16 mouse cellular contexts compared by ENCODE assay signal in genomic region chr13:119716105-119716504, GRCm38 (mm10).
"Had no signal": no experiment of that assay in that cellular context is flagged by ENCODE, and none has a peak within 500 bp of the region (broad histone marks: within the 10 kb centered on the region; RNA-seq: fewer than 3 reads in every experiment).

No protein-coding gene starts in this region.

- H3K27ac ChIP-seq: neural tube, embryonic 13.5 days; neural tube, embryonic 15.5 days; stomach, embryonic 15.5 days; stomach, postnatal 0 days had no signal

- H3K9me3 ChIP-seq: neural tube, embryonic 13.5 days; neural tube, embryonic 15.5 days; stomach, embryonic 15.5 days had no signal

- H3K27me3 ChIP-seq: neural tube, embryonic 13.5 days; neural tube, embryonic 15.5 days; stomach, embryonic 15.5 days had no signal

- H3K36me3 ChIP-seq: stomach, embryonic 15.5 days had no signal

- H3K4me3 ChIP-seq: neural tube, embryonic 13.5 days; neural tube, embryonic 15.5 days; stomach, embryonic 15.5 days had no signal

- DNase-seq: retina, postnatal 1 day; right cerebral cortex, adult 18-20 months; right cerebral cortex, postnatal 14 days; right cerebral cortex, postnatal 25 days; right cerebral cortex, postnatal 4 days; spleen, adult 18-20 months; thymus, adult 18-20 months; thymus, adult 2 months; thymus, postnatal 14 days; thymus, postnatal 25 days; thymus, postnatal 36 days; thymus, postnatal 4 days had no signal

- H3K4me1 ChIP-seq: neural tube, embryonic 13.5 days; neural tube, embryonic 15.5 days; stomach, embryonic 15.5 days had no signal

- H3K4me2 ChIP-seq: neural tube, embryonic 13.5 days; neural tube, embryonic 15.5 days; stomach, embryonic 15.5 days had no signal

- H3K9ac ChIP-seq: neural tube, embryonic 13.5 days; neural tube, embryonic 15.5 days; stomach, embryonic 15.5 days had no signal
